Mouse (Mus musculus) lung, embryonic 16.5 days (tissue): Measurements from ENCODE around the gene Lmbr1l. TPM values are rescaled to one million over a fixed set of nuclear protein-coding genes. Genes with fewer than 3 reads are reported as not detected.
"Not testable (repeated sequence)": the region's sequence is repeated elsewhere in the genome, so short reads cannot be mapped to it uniquely, and the experiment has no call there.

Source experiments
- ATAC-seq: fragments of 200-750 bp; cut with Nextera tagmentation; 2 replicates; pipeline ENCODE4 v1.8.0; 2017; ENCODE audit warnings: low read depth, mild to moderate bottlenecking, moderate library complexity
- H3K27ac ChIP-seq: fragments of 300-500 bp; sonication (generic); 2 replicates; pipeline ENCODE4 v1.5.1; 2014; ENCODE audit warnings: mild to moderate bottlenecking, control low read depth, low read length
- H3K27me3 ChIP-seq: fragments of 300-500 bp; sonication (generic); 2 replicates; pipeline ENCODE4 v1.6.1; 2014; ENCODE audit warnings: low read depth, low read length, mixed read lengths; ENCODE audit not compliant: control insufficient read depth, insufficient read depth
- H3K36me3 ChIP-seq: fragments of 300-500 bp; sonication (generic); 2 replicates; pipeline ENCODE4 v1.6.1; 2014; ENCODE audit warnings: low read length; ENCODE audit not compliant: control insufficient read depth, insufficient read depth
- H3K4me1 ChIP-seq: fragments of 300-500 bp; sonication (generic); replicated peaks from 2 replicates; pipeline ENCODE4 v1.6.1; 2014; ENCODE audit warnings: low read length, mixed read lengths; ENCODE audit not compliant: control insufficient read depth, insufficient read depth
- H3K4me2 ChIP-seq: fragments of 300-500 bp; sonication (generic); 2 replicates; pipeline ENCODE4 v1.6.1; 2014; ENCODE audit warnings: low read depth, low read length, control low read depth
- H3K4me3 ChIP-seq: fragments of 300-500 bp; sonication (generic); 2 replicates; pipeline ENCODE4 v1.5.1; 2014; ENCODE audit warnings: mild to moderate bottlenecking, low read length, control low read depth
- H3K9ac ChIP-seq: fragments of 300-500 bp; sonication (generic); 2 replicates; pipeline ENCODE4 v1.6.1; 2014; ENCODE audit warnings: low read length, control low read depth
- H3K9me3 ChIP-seq: fragments of 300-500 bp; sonication (generic); 2 replicates; pipeline ENCODE4 v1.6.1; 2016; ENCODE audit warnings: low read length; ENCODE audit not compliant: control insufficient read depth
- WGBS: fragments of 180-500 bp; shearing (Covaris S2); extraction: QIAGEN DNeasy Blood & Tissue Kit; methylation state at CpG from one replicate; pipeline ENCODE4 v1.1.7; 2014; 5-methylcytosine and 5-hydroxymethylcytosine counted together
- polyA plus RNA-seq: library from polyadenylated mRNA; unstranded; fragments of >200 nt; fragmentation: Nextera tagmentation; extraction: Ambion mirVana; gene quantifications from 2 replicates; pipeline ENCODE4 v1.2.1, GENCODE M21; 2015

Gene Lmbr1l
- polyA plus RNA-seq, 1 experiment from 2014 or later = 15.7 TPM

GRCm38 (mm10) chr15:98928598-98929240 is 10.7 kb upstream of the Lmbr1l start:
- H3K4me3 ChIP-seq = no peak overlapping the region
- H3K27me3 ChIP-seq = no peaks in the 10 kb centered on the region
- no peaks in the 10 kb centered on the region for H3K36me3 ChIP-seq
- WGBS = 12% methylated on average over 13 of the region's 13 CpGs
- H3K9me3 ChIP-seq = no peaks in the 10 kb centered on the region; the same call in 1 of the 2 replicates
- H3K27ac ChIP-seq = no peak overlapping the region; the same call in 1 of the 2 replicates
- peak overlapping the region; percentile 9; the same call in 1 of the 2 replicates for H3K4me2 ChIP-seq
- H3K9ac ChIP-seq = 0 out of 2 replicates have a peak overlapping the region, but pooled peaks have one; percentile 1
- peak; percentile 74 for ATAC-seq
- peaks cover 13% of the 10 kb centered on the region for H3K4me1 ChIP-seq

- WGBS = 81% methylated on average over 5 of the region's 5 CpGs
- Histone ChIP-seq H3K9ac (no peak overlapping the region), H3K9me3 (no peaks in the 10 kb centered on the region; the same call in 1 of the 2 replicates), H3K4me3 (no peak overlapping the region), H3K4me1 (peaks cover 11% of the 10 kb centered on the region), H3K36me3 (no peaks in the 10 kb centered on the region), H3K27me3 (no peaks in the 10 kb centered on the region), H3K27ac (no peak overlapping the region), H3K4me2 (no peak overlapping the region)
- ATAC-seq = no peak
Observed at GRCm38 (mm10) chr15:98927566-98927965, 9.5 kb upstream of the Lmbr1l start.

- no peaks in the 10 kb centered on the region for H3K27me3 ChIP-seq
- H3K9ac ChIP-seq = no peak overlapping the region
- peaks cover 5% of the 10 kb centered on the region for H3K4me1 ChIP-seq
- WGBS = 54% methylated on average over 3 of the region's 3 CpGs
- no peaks in the 10 kb centered on the region for H3K36me3 ChIP-seq
- ATAC-seq = no peak
- H3K9me3 ChIP-seq = no peaks in the 10 kb centered on the region; the same call in 1 of the 2 replicates
- no peak overlapping the region for H3K27ac ChIP-seq
- no peak overlapping the region for H3K4me2 ChIP-seq
- no peak overlapping the region for H3K4me3 ChIP-seq
Observed at GRCm38 (mm10) chr15:98924682-98925081, 6.7 kb upstream of the Lmbr1l start.

DNA sequence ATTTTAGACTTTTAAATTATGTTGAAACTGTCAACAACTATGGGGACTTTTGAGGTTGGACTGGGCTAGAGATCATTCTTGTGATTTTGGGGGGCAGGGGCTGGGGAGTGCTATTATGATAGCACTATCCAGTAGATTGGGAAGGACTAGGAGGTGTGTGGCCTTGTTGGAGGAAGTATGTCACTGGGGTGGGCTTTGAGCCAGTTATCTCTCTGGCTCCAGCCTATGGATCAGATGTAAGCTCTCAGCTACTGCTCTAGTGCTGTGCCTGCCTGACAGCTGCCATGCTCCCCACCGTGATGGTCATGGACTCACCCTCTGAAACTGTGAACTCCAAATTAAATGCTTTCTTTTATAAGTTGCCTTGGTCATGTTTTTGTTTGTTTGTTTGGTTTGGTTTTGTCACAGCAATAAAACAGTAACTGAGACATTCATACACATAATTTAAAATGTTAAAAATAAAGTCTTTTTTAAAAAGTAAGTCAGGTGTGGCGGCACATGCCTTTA is 5.1 kb upstream of the Lmbr1l start:
- no peaks in the 10 kb centered on the region; the same call in 1 of the 2 replicates for H3K9me3 ChIP-seq
- H3K27ac ChIP-seq = no peak overlapping the region
- H3K9ac ChIP-seq = no peak overlapping the region
- WGBS = 76% methylated on average over 2 of the region's 2 CpGs
- H3K4me1 ChIP-seq = no peaks in the 10 kb centered on the region
- ATAC-seq = no peak
- no peaks in the 10 kb centered on the region for H3K36me3 ChIP-seq
- H3K4me3 ChIP-seq = no peak overlapping the region
- no peaks in the 10 kb centered on the region for H3K27me3 ChIP-seq
- H3K4me2 ChIP-seq = no peak overlapping the region

GRCm38 (mm10) chr15:98922581-98922980 is 4.5 kb upstream of the Lmbr1l start:
- no peak for ATAC-seq
- Histone ChIP-seq H3K27ac (no peak overlapping the region), H3K4me3 (no peak overlapping the region), H3K27me3 (no peaks in the 10 kb centered on the region), H3K36me3 (no peaks in the 10 kb centered on the region), H3K9ac (no peak overlapping the region), H3K9me3 (no peaks in the 10 kb centered on the region; the same call in 1 of the 2 replicates), H3K4me2 (no peak overlapping the region), H3K4me1 (no peaks in the 10 kb centered on the region)
- WGBS = 29% methylated on average over 3 of the region's 3 CpGs

GRCm38 (mm10) chr15:98921510-98921909 is 3.5 kb upstream of the Lmbr1l start:
- no peak overlapping the region for H3K27ac ChIP-seq
- no peaks in the 10 kb centered on the region for H3K36me3 ChIP-seq
- H3K4me1 ChIP-seq = peaks cover 4% of the 10 kb centered on the region
- H3K9ac ChIP-seq = no peak overlapping the region
- ATAC-seq = no peak
- no peak overlapping the region for H3K4me3 ChIP-seq
- WGBS = 87% methylated on average over 5 of the region's 5 CpGs
- H3K27me3 ChIP-seq = no peaks in the 10 kb centered on the region
- no peak overlapping the region for H3K4me2 ChIP-seq
- no peaks in the 10 kb centered on the region; the same call in 1 of the 2 replicates for H3K9me3 ChIP-seq

DNA sequence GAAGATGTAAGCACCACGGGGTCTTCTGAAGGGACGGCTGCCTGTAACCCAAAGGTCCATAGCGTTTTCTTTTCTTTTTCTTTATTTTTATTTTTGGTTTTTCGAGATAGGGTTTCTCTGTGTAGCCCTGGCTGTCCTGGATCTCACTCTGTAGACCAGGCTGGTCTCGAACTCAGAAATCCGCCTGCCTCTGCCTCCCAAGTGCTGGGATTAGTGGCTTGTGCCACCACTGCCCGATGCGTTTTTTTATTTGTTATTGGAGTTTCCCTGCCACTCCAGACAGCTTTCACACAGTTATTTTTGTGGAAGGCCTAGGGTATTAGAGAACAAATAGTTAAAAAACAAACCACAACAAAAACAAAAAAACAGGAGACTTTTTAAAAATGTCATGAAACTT is 466 bp upstream of the Lmbr1l start:
- H3K27ac ChIP-seq = peak overlapping the region; percentile 69
- peak overlapping the region; percentile 66 for H3K9ac ChIP-seq
- H3K4me2 ChIP-seq = peak overlapping the region; percentile 58
- peak overlapping the region; percentile 80 for H3K4me3 ChIP-seq
- not testable (repeated sequence) for H3K36me3 ChIP-seq, H3K27me3 ChIP-seq, H3K9me3 ChIP-seq, ATAC-seq, H3K4me1 ChIP-seq
- 23% methylated on average over 8 of the region's 8 CpGs for WGBS

DNA sequence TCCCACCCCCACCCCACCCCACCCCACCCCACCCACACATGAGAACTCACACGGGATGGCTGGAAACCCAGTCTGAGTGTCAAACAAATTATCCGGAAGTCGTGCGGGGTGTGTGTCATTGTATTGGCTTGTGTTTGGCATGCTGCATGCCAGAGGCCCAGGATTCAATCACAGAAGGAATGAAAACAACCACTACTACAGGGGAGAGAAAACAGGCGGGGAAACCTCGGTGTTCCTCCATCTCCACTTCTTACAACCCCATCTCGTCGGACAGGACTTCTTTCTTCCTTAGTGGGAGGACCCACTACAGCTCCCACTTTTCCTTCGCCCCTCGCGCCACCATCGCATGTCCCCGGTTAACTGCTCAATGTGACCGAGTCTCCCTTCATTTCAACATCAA is 940 bp downstream of the Lmbr1l start:
- Histone ChIP-seq H3K27me3 (no peaks in the 10 kb centered on the region), H3K4me2 (peak overlapping the region; percentile 81), H3K9ac (peak overlapping the region; percentile 82), H3K36me3 (peaks cover 3% of the 10 kb centered on the region; the same call in 1 of the 2 replicates), H3K4me3 (peak overlapping the region; percentile 80), H3K9me3 (no peaks in the 10 kb centered on the region), H3K4me1 (peaks cover 9% of the 10 kb centered on the region), H3K27ac (peak overlapping the region; percentile 96)
- WGBS = 0% methylated on average over 14 of the region's 14 CpGs
- ATAC-seq = no peak

DNA sequence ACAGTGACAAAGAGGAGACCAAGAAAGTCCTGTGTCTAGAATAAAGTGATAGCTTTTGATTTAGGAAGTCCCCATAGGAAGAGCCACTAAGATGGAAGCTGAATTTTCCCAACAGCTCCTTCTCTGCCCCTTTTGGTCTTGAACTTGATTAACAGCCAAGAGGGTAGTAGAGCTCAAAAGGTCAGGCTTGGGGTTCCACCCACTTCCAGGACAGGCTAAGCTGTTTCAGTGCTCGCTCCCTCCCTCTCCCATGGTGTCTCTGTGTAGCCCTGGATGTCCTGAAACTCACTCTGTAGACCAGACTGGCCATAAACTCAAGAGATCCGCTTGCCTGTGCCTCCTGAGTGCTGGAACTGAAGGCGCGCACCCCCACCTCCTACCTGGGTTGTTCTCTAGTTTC is 2.0 kb downstream of the Lmbr1l start:
- no peak overlapping the region for H3K9ac ChIP-seq
- H3K4me3 ChIP-seq = no peak overlapping the region

More for the DNA sequence above, 2.0 kb downstream of the Lmbr1l start:
- Histone ChIP-seq H3K27me3 (no peaks in the 10 kb centered on the region), H3K9me3 (no peaks in the 10 kb centered on the region), H3K4me2 (peak overlapping the region; percentile 81; the same call in 1 of the 2 replicates), H3K4me1 (peaks cover 9% of the 10 kb centered on the region), H3K27ac (no peak overlapping the region), H3K36me3 (peaks cover 10% of the 10 kb centered on the region)
- no peak for ATAC-seq
- WGBS = 92% methylated on average over 4 of the region's 4 CpGs
